Mouse (Mus musculus) gastrocnemius, postnatal 36 days (tissue): ENCODE measurements around the gene B4galnt3. TPM values are rescaled to one million over a fixed set of nuclear protein-coding genes. Genes with fewer than 3 reads are reported as not detected.

Experiments
- DNase-seq, 2 experiments: peaks; one replicate each; pipeline ENCODE4 v3.0.0; 2022
- intact Hi-C: fragments of 180-260 bp; cut with DNase I; formaldehyde crosslinking; loops from one replicate; pipeline ENCODE4 v1.15.1; 2025
- total RNA-seq, 2 experiments: library from RNA; stranded (reverse); gene quantifications; 2 replicates each; pipeline ENCODE4 v1.2.3; 2021

Gene B4galnt3
- total RNA-seq, 2 experiments from 2014 or later = 0.99 to 1.7 TPM

- intact Hi-C loops = no loop called here
- DNase-seq = no peak
Observed at GRCm38 (mm10) chr6:120229806-120230205, 64.6 kb downstream of the B4galnt3 start.

GRCm38 (mm10) chr6:120227068-120227467 lies 67.3 kb downstream of the B4galnt3 start:
- intact Hi-C loops = no loop called here
- no peak for DNase-seq

GRCm38 (mm10) chr6:120225355-120225754 lies 69.0 kb downstream of the B4galnt3 start:
- no peak for DNase-seq
- intact Hi-C loops = no loop called here

GRCm38 (mm10) chr6:120222669-120223068 lies 71.7 kb downstream of the B4galnt3 start:
- DNase-seq = peak; percentile 55 to 60
- intact Hi-C loops = loop anchor here (1.0 kb wide), 2 partner anchors 79 to 102 kb away; no protein-coding TSS in a partner anchor

- intact Hi-C loops = no loop called here
- no peak for DNase-seq
Observed at GRCm38 (mm10) chr6:120219281-120219680, 75.1 kb downstream of the B4galnt3 start.

GRCm38 (mm10) chr6:120216702-120217101 lies 77.7 kb downstream of the B4galnt3 start:
- intact Hi-C loops = no loop called here
- no peak for DNase-seq

- no peak for DNase-seq
- intact Hi-C loops = no loop called here
Observed at GRCm38 (mm10) chr6:120211536-120211935, 82.8 kb downstream of the B4galnt3 start.

GRCm38 (mm10) chr6:120206586-120206985 lies 87.8 kb downstream of the B4galnt3 start:
- DNase-seq = no peak
- intact Hi-C loops = loop anchor here (10.0 kb wide), 1 partner anchor 712 kb away; no protein-coding TSS in a partner anchor

GRCm38 (mm10) chr6:120202406-120202805 lies 92.0 kb downstream of the B4galnt3 start:
- intact Hi-C loops = loop anchor here (10.0 kb wide), 1 partner anchor 708 kb away; no protein-coding TSS in a partner anchor
- DNase-seq = no peak

GRCm38 (mm10) chr6:120201956-120202355 lies 92.4 kb downstream of the B4galnt3 start:
- DNase-seq = no peak
- intact Hi-C loops = loop anchor here (10.0 kb wide), 1 partner anchor 707 kb away; no protein-coding TSS in a partner anchor

GRCm38 (mm10) chr6:120199638-120200394 lies 94.5 kb downstream of the B4galnt3 start:
- no peak for DNase-seq
- intact Hi-C loops = loop anchor here (5.0 to 10.0 kb wide), 2 partner anchors 408 to 705 kb away; no protein-coding TSS in a partner anchor

GRCm38 (mm10) chr6:120197964-120198363 lies 96.4 kb downstream of the B4galnt3 start:
- intact Hi-C loops = loop anchor here (5.0 kb wide), 1 partner anchor 406 kb away; no protein-coding TSS in a partner anchor
- peak; percentile 65 to 72 for DNase-seq

- intact Hi-C loops = loop anchor here (5.0 kb wide), 1 partner anchor 405 kb away; no protein-coding TSS in a partner anchor
- DNase-seq = no peak
Observed at GRCm38 (mm10) chr6:120196837-120197236, 97.5 kb downstream of the B4galnt3 start.

GRCm38 (mm10) chr6:120194963-120195362 lies 99.4 kb downstream of the B4galnt3 start:
- peak in 1 of 2 experiments; percentile 31 for DNase-seq
- intact Hi-C loops = loop anchor here (2.0 to 5.0 kb wide), 3 partner anchors 83 to 403 kb away; no protein-coding TSS in a partner anchor

GRCm38 (mm10) chr6:120194305-120194704 lies 100.1 kb downstream of the B4galnt3 start:
- DNase-seq = no peak
- intact Hi-C loops = loop anchor here (2.0 to 5.0 kb wide), 2 partner anchors 82 to 194 kb away; no protein-coding TSS in a partner anchor

- intact Hi-C loops = loop anchor here (1.0 to 5.0 kb wide), 3 partner anchors 81 to 193 kb away; no protein-coding TSS in a partner anchor
- no peak for DNase-seq
Observed at GRCm38 (mm10) chr6:120193793-120194192, 100.6 kb downstream of the B4galnt3 start.

- DNase-seq = peak; percentile 84 to 86
- intact Hi-C loops = loop anchor here (1.0 to 5.0 kb wide), 2 partner anchors 81 to 157 kb away; no protein-coding TSS in a partner anchor
Observed at GRCm38 (mm10) chr6:120193174-120193573, 101.2 kb downstream of the B4galnt3 start.

- intact Hi-C loops = loop anchor here (5.0 kb wide), 1 partner anchor 80 kb away; no protein-coding TSS in a partner anchor
- DNase-seq = peak; percentile 79 to 84
Observed at GRCm38 (mm10) chr6:120192211-120192870, 102.0 kb downstream of the B4galnt3 start.

- no peak for DNase-seq
- intact Hi-C loops = loop anchor here (5.0 kb wide), 1 partner anchor 79 kb away; no protein-coding TSS in a partner anchor
Observed at GRCm38 (mm10) chr6:120191396-120192170, 102.8 kb downstream of the B4galnt3 start.

- DNase-seq = peak in 1 of 2 experiments; percentile 54
- intact Hi-C loops = loop anchor here (5.0 kb wide), 1 partner anchor 79 kb away; no protein-coding TSS in a partner anchor
Observed at GRCm38 (mm10) chr6:120190912-120191311, 103.4 kb downstream of the B4galnt3 start.
